Mouse (Mus musculus) myocyte (in vitro differentiated cells): ENCODE results near the gene Lrriq4.

ENCODE experiments used
- CEBPB ChIP-seq: IDR thresholded peaks from 2 replicates; pipeline ENCODE4 v1.6.1; 2011; ENCODE audit warnings: mild to moderate bottlenecking, moderate library complexity; ENCODE audit not compliant: poor library complexity, insufficient read depth, severe bottlenecking
- E2F4 ChIP-seq: IDR thresholded peaks from one replicate; pipeline ENCODE4 v1.6.1; 2011; ENCODE audit warnings: mild to moderate bottlenecking, control low read depth, moderate library complexity; ENCODE audit not compliant: insufficient read depth
- MAX ChIP-seq: IDR thresholded peaks from one replicate; pipeline ENCODE4 v1.6.1; 2011; ENCODE audit warnings: low read depth, mild to moderate bottlenecking, control low read depth
- MYOD1 ChIP-seq, 3 experiments: IDR thresholded peaks; one replicate each; pipeline ENCODE4 v1.6.1; 2011; ENCODE audit warnings: control low read depth in 2 of 3, low read depth in 2 of 3, mild to moderate bottlenecking in 2 of 3, moderate library complexity in 1 of 3; ENCODE audit not compliant: insufficient read length in 2 of 3, control insufficient read depth in 1 of 3
- MYOG ChIP-seq, 3 experiments: IDR thresholded peaks; one replicate each; pipeline ENCODE4 v1.6.1; 2011; ENCODE audit warnings: control low read depth in 2 of 3, low read depth in 2 of 3, mild to moderate bottlenecking in 2 of 3; ENCODE audit not compliant: insufficient read length in 2 of 3, control insufficient read depth in 1 of 3, insufficient read depth in 1 of 3
- POLR2A ChIP-seq: IDR thresholded peaks from one replicate; pipeline ENCODE4 v1.6.1; 2011; ENCODE audit warnings: low read depth, mild to moderate bottlenecking, control low read depth, moderate library complexity; ENCODE audit not compliant: insufficient read length
- POLR2AphosphoS2 ChIP-seq: IDR thresholded peaks from one replicate; pipeline ENCODE4 v1.6.1; 2011; ENCODE audit warnings: low read depth, control low read depth; ENCODE audit not compliant: insufficient read length
- REST ChIP-seq: IDR thresholded peaks from one replicate; pipeline ENCODE4 v1.6.1; 2011; ENCODE audit warnings: mild to moderate bottlenecking, control low read depth, moderate library complexity; ENCODE audit not compliant: insufficient read depth, insufficient read length
- SRF ChIP-seq: IDR thresholded peaks from one replicate; pipeline ENCODE4 v1.6.1; 2011; ENCODE audit warnings: low read depth; ENCODE audit not compliant: control insufficient read depth, insufficient read length
- TCF12 ChIP-seq: IDR thresholded peaks from one replicate; pipeline ENCODE4 v1.6.1; 2011; ENCODE audit warnings: mild to moderate bottlenecking, control low read depth; ENCODE audit not compliant: poor library complexity, insufficient read depth, severe bottlenecking
- TCF3 ChIP-seq: IDR thresholded peaks from one replicate; pipeline ENCODE4 v1.6.1; 2011; ENCODE audit warnings: low read depth, control low read depth; ENCODE audit not compliant: insufficient read length
- USF1 ChIP-seq: IDR thresholded peaks from one replicate; pipeline ENCODE4 v1.6.1; 2011; ENCODE audit warnings: low read depth, mild to moderate bottlenecking, control low read depth, moderate library complexity

DNA sequence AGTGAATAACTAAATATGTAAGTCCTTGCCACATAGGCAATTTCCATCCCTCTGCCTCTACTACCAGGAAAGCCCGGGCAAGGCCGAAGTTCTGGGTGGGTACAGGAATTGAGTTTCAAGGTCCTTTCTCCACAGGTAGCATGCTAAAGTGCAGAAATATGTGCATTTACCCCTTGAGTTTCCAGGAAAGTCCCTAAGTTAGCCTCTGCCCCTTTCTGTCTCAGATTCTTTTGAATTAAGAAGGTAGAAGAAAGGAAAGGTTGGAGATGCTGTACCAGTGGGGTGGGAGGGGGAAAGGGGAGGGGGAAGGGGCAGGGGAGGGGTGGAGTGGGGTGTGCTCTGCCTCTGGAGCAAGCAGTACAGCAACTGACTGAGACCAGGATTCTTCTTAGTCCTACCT, 4.2 kb downstream of the Lrriq4 start:
- TF ChIP-seq USF1 (no peak), MAX (no peak), POLR2A (no peak), POLR2AphosphoS2 (no peak), E2F4 (no peak), REST (no peak), MYOD1 (IDR thresholded peaks at IDR 0.05; ENCODE audit: control insufficient read depth in 1 of 3, insufficient read length in 2 of 3, low read depth in 2 of 3) (no peak), MYOG (IDR thresholded peaks at IDR 0.05; ENCODE audit: control insufficient read depth in 1 of 3, insufficient read depth in 1 of 3, insufficient read length in 2 of 3, low read depth in 2 of 3) (no peak), CEBPB (no peak), TCF12 (no peak), SRF (no peak), TCF3 (no peak)
